Mouse (Mus musculus): ENCODE data around the gene Ambp. TPM values are rescaled to one million over a fixed set of nuclear protein-coding genes. Genes with fewer than 3 reads are reported as not detected.

Ambp gene
- polyA plus RNA-seq, 1 experiment from 2014 or later: 1,736 TPM

DNA sequence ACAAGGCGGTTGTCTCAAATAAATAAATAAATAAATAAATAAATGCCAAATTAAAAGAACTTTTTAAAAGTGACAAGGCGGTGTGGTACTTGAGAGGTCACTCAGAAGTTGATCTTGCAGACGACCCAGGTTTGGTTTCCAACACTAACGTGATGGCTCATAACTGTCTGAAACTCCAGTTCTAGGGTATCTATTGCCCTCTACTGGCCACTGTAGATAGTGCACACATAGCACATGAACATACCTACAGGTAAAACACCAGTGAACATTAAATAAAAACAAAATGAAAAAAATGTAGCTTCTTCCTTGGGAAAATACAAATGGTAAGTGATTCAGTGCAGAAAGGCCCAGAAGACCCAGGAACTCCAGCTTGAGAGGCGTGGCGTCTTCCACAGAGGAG, 7.3 kb downstream of the Ambp start:
- no peaks in the 10 kb centered on the region; the same call in 1 of the 2 replicates for H3K4me1 ChIP-seq (ENCODE audit: control insufficient read depth, low read depth, low read length)
- H3K9ac ChIP-seq (ENCODE audit: low read depth, low read length): no peak overlapping the region
- H3K36me3 ChIP-seq (ENCODE audit: control insufficient read depth, insufficient read depth): peaks cover 19% of the 10 kb centered on the region
- no peak overlapping the region for H3K4me3 ChIP-seq (ENCODE audit: low read depth, low read length)
- H3K27me3 ChIP-seq (ENCODE audit: control insufficient read depth, insufficient read depth, low read depth, low read length): no peaks in the 10 kb centered on the region
- no peak overlapping the region for H3K27ac ChIP-seq (ENCODE audit: low read length)
- H3K9me3 ChIP-seq (replicated peaks; ENCODE audit: control insufficient read depth, low read length): no peaks in the 10 kb centered on the region
- H3K4me2 ChIP-seq (ENCODE audit: low read depth, low read length): no peak overlapping the region
- no peak for ATAC-seq (ENCODE audit: low read depth)
- WGBS (ENCODE audit: insufficient replicate concordance): 76% methylated on average over 6 of the region's 6 CpGs

DNA sequence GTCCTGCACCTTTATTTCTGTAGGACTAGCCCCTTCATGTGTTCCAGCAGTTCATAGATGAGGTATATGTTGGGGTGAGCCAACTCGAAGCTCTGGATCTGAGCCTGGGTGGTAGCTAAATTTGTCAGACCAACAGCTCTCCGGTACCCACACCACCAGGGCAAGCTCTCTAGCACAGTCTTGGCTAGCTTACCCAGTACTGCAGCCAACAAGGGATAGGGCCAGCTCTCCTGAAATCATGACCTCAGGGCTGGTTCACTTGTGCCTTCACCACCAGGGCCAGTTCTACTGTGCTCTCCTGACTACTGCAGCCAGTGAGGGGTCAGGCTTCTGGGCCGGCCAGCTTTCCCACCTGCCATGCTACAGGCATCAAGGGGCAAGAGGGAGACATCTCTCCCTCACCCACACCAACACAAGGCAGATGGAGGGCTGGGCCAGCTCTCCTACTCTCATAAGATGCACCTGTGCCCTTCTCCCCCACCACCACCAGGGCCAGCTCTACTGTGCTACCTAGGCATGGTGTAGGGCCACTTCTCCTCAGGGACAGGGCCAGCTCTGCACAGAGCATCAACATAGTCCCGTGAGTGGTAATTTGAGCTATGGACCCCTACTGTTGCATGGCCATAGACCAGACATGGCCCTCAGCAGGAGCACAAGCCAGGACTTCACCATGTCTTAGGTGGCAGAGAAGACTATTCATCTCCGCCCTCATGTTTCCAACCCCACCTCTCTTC, 24.5 kb downstream of the Ambp start:
- Histone ChIP-seq H3K27me3 (ENCODE audit: control insufficient read depth, insufficient read depth, low read depth, low read length) (no peaks in the 10 kb centered on the region), H3K27ac (ENCODE audit: low read length) (no peak overlapping the region), H3K4me3 (ENCODE audit: low read depth, low read length) (no peak overlapping the region), H3K4me2 (ENCODE audit: low read depth, low read length) (no peak overlapping the region), H3K9ac (ENCODE audit: low read depth, low read length) (no peak overlapping the region), H3K4me1 (ENCODE audit: control insufficient read depth, low read depth, low read length) (no peaks in the 10 kb centered on the region), H3K36me3 (ENCODE audit: control insufficient read depth, insufficient read depth) (no peaks in the 10 kb centered on the region; the same call in 1 of the 2 replicates), H3K9me3 (replicated peaks; ENCODE audit: control insufficient read depth, low read length) (no peaks in the 10 kb centered on the region)
- WGBS (ENCODE audit: insufficient replicate concordance): 55% methylated on average over 5 of the region's 5 CpGs
- ATAC-seq (ENCODE audit: low read depth): no peak

DNA sequence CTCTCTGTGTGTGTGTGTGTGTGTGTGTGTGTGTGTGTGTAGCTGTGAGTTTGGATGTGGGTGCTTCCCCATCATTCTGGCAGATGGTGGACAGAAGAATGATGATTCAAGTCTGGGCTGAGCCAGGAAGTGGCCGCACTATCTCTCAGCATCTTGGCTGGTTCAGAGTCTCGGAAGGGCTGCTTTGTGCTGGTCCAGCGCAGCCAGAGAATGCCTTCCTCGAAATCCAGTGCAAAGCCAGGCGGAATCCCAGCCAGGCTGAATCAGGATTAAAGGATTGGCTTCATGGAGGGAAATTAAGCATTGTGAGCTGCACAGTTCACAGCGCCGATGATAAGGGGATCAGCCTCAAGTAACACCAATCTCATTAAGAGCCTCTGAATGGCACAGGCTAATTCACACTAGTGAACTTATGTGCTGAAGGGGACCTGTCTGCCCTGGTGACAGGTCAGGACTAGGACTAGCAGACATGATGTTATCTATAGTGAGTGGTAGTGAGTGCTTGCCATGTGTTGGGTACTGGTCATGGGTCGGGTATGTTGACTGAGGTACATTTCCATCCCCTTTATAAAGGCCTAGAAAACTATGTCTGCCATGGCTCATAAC, 29.6 kb downstream of the Ambp start:
- WGBS (ENCODE audit: insufficient replicate concordance): 57% methylated on average over 8 of the region's 8 CpGs
- H3K36me3 ChIP-seq (ENCODE audit: control insufficient read depth, insufficient read depth): 0 out of 2 replicates have a peak, but pooled peaks cover 3% of the 10 kb centered on the region
- H3K27me3 ChIP-seq (ENCODE audit: control insufficient read depth, insufficient read depth, low read depth, low read length): no peaks in the 10 kb centered on the region
- no peaks in the 10 kb centered on the region for H3K9me3 ChIP-seq (replicated peaks; ENCODE audit: control insufficient read depth, low read length)
- no peak overlapping the region for H3K4me3 ChIP-seq (ENCODE audit: low read depth, low read length)
- H3K4me2 ChIP-seq (ENCODE audit: low read depth, low read length): no peak overlapping the region
- H3K9ac ChIP-seq (ENCODE audit: low read depth, low read length): no peak overlapping the region
- no peak overlapping the region for H3K27ac ChIP-seq (ENCODE audit: low read length)
- no peaks in the 10 kb centered on the region for H3K4me1 ChIP-seq (ENCODE audit: control insufficient read depth, low read depth, low read length)
- no peak for ATAC-seq (ENCODE audit: low read depth)

DNA sequence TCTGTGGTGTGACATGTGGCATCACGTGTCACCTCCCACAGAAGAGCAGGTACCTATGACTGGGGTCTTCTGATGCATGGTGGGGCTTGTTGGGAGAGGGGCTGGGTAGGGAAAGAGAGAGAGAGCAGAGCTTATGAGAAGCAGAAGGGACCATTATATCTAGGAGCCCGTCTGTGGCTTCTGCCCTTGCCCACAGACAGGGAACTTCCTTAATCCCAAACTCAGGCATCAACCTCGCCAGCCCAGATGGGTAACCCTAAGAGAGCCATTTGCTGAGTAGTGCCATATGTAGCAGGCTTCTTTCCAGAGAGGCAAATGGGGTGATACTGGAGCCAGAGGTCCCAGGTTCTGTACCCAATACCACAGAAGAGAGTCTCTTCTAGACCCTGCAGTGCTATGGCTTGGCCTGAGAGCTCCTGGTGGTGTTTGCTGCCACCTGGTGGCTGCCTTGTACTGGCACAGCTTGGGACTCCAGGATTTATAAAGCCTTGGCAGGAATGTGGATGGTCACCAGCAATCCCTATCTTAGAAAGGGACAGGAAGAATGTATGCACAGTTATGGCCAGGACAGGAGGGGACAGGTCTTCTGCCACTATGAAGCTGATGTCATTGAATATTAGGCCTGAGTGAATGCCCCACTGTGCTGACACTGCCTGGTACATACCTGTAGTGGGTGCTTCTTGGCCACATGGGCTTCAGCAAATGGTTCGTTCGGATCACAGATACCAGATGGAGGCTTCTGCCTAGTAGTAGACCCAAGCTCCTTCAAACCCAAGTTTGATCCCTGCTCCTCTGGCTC, 35.8 kb downstream of the Ambp start:
- WGBS (ENCODE audit: insufficient replicate concordance): 48% methylated on average over 5 of the region's 5 CpGs
- no peak overlapping the region for H3K4me2 ChIP-seq (ENCODE audit: low read depth, low read length)
- ATAC-seq (ENCODE audit: low read depth): no peak
- 0 out of 2 replicates have a peak, but pooled peaks cover 3% of the 10 kb centered on the region for H3K36me3 ChIP-seq (ENCODE audit: control insufficient read depth, insufficient read depth)
- no peaks in the 10 kb centered on the region for H3K27me3 ChIP-seq (ENCODE audit: control insufficient read depth, insufficient read depth, low read depth, low read length)
- H3K9me3 ChIP-seq (replicated peaks; ENCODE audit: control insufficient read depth, low read length): no peaks in the 10 kb centered on the region
- H3K4me1 ChIP-seq (ENCODE audit: control insufficient read depth, low read depth, low read length): no peaks in the 10 kb centered on the region
- H3K27ac ChIP-seq (ENCODE audit: low read length): no peak overlapping the region
- H3K9ac ChIP-seq (ENCODE audit: low read depth, low read length): no peak overlapping the region
- H3K4me3 ChIP-seq (ENCODE audit: low read depth, low read length): no peak overlapping the region

DNA sequence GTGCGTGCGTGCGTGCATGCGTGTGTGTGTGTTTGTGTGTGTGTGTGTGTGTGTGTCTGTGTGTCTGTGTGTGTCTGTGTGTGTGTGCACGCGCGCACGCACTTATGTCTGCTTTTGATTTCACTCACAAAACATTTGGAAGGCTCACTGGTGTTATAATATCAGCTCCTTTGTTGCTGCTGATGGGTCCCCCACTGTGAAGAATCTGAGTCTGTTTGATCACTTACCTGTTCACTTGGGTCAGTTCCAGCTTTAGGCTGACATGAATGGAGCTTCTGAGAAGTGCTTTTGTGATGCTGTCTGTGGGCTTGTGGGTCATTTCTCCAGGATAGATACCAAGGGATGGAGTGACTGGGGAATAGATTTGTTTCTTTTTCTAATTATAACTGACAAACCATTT, 48.9 kb downstream of the Ambp start:
- no peak for ATAC-seq (ENCODE audit: low read depth)
- Histone ChIP-seq H3K9ac (ENCODE audit: low read depth, low read length) (no peak overlapping the region), H3K4me3 (ENCODE audit: low read depth, low read length) (no peak overlapping the region), H3K4me2 (ENCODE audit: low read depth, low read length) (no peak overlapping the region), H3K4me1 (ENCODE audit: control insufficient read depth, low read depth, low read length) (no peaks in the 10 kb centered on the region), H3K9me3 (replicated peaks; ENCODE audit: control insufficient read depth, low read length) (no peaks in the 10 kb centered on the region), H3K27ac (ENCODE audit: low read length) (no peak overlapping the region), H3K27me3 (ENCODE audit: control insufficient read depth, insufficient read depth, low read depth, low read length) (no peaks in the 10 kb centered on the region), H3K36me3 (ENCODE audit: control insufficient read depth, insufficient read depth) (peaks cover 3% of the 10 kb centered on the region; the same call in 1 of the 2 replicates)
- WGBS (ENCODE audit: insufficient replicate concordance): 86% methylated on average over 8 of the region's 8 CpGs

DNA sequence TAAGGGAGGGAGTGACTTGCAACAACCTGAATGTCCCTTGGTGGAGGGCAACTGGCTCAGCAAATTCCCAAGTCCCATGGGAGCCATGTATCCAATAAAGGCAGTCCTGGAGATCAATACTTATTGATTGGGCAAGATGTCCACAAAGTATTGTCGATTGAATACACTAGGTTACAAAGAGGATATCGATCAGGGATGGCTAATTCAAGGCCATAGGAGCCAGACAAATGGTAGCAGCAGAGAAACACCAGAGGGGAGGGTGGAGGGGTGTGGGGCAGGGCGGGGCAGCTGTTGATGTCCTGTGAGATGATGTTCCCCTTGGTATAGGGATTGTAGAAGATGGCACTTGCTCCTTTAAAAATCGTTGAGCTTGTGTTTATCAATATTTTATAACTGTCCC, 52.6 kb downstream of the Ambp start:
- Histone ChIP-seq H3K27ac (ENCODE audit: low read length) (no peak overlapping the region), H3K4me2 (ENCODE audit: low read depth, low read length) (no peak overlapping the region), H3K4me3 (ENCODE audit: low read depth, low read length) (no peak overlapping the region), H3K9me3 (replicated peaks; ENCODE audit: control insufficient read depth, low read length) (no peaks in the 10 kb centered on the region), H3K27me3 (ENCODE audit: control insufficient read depth, insufficient read depth, low read depth, low read length) (no peaks in the 10 kb centered on the region), H3K4me1 (ENCODE audit: control insufficient read depth, low read depth, low read length) (no peaks in the 10 kb centered on the region), H3K9ac (ENCODE audit: low read depth, low read length) (no peak overlapping the region), H3K36me3 (ENCODE audit: control insufficient read depth, insufficient read depth) (no peaks in the 10 kb centered on the region; the same call in 1 of the 2 replicates)
- 50% methylated on average over 4 of the region's 4 CpGs for WGBS (ENCODE audit: insufficient replicate concordance)
- ATAC-seq (ENCODE audit: low read depth): no peak

DNA sequence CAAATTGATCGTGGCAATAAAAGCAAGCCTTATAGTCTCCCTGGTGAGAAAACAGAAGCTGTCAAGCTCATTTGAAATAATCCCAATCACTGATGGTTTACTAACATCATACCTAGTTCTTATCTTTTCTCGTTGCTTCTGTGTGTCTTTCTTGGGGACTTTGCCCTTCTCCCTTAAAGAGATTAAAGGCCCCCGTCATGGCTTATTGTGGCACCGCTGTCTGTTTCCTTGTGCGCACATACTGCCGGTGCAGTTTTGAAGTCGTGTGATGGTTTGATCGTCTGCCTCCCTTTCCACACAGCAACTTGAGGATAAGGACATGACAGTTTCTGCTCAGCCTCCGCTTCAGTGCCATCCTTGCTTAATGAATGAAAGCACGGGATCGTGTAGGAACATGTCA, 54.1 kb downstream of the Ambp start:
- 71% methylated on average over 11 of the region's 11 CpGs for WGBS (ENCODE audit: insufficient replicate concordance)
- no peak overlapping the region for H3K27ac ChIP-seq (ENCODE audit: low read length)
- ATAC-seq (ENCODE audit: low read depth): no peak

DNA sequence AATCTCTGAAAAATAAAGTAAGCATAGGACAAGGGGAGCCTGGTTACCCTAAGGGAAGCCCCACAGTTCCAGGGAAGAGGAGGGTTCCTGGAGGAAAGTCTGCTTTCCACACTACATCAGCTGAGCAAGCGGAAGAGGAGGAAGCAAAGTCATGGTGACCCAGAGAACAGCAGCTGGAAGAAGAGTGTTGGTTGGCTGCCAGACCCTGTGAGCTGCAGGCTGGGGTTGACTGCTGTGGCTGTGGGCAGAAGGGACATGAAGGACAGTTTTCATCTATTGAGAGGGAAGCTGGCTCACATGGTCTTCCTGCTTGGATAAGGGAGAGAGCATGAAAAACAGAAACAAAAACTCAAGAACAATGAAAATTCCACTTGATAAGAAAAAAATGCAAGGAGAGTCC, 57.0 kb downstream of the Ambp start:
- Histone ChIP-seq H3K27ac (ENCODE audit: low read length) (no peak overlapping the region), H3K27me3 (ENCODE audit: control insufficient read depth, insufficient read depth, low read depth, low read length) (no peaks in the 10 kb centered on the region), H3K4me1 (ENCODE audit: control insufficient read depth, low read depth, low read length) (no peaks in the 10 kb centered on the region), H3K36me3 (ENCODE audit: control insufficient read depth, insufficient read depth) (no peaks in the 10 kb centered on the region), H3K4me3 (ENCODE audit: low read depth, low read length) (no peak overlapping the region), H3K4me2 (ENCODE audit: low read depth, low read length) (no peak overlapping the region), H3K9me3 (replicated peaks; ENCODE audit: control insufficient read depth, low read length) (no peaks in the 10 kb centered on the region), H3K9ac (ENCODE audit: low read depth, low read length) (no peak overlapping the region)
- ATAC-seq (ENCODE audit: low read depth): no peak
- WGBS (ENCODE audit: insufficient replicate concordance): 37% methylated on average over 1 of the region's 1 CpGs

More for the DNA sequence above, 54.1 kb downstream of the Ambp start:
- no peaks in the 10 kb centered on the region for H3K27me3 ChIP-seq (ENCODE audit: control insufficient read depth, insufficient read depth, low read depth, low read length)
- H3K4me2 ChIP-seq (ENCODE audit: low read depth, low read length): no peak overlapping the region
- H3K9me3 ChIP-seq (replicated peaks; ENCODE audit: control insufficient read depth, low read length): no peaks in the 10 kb centered on the region
- H3K4me3 ChIP-seq (ENCODE audit: low read depth, low read length): no peak overlapping the region
- no peak overlapping the region for H3K9ac ChIP-seq (ENCODE audit: low read depth, low read length)
- no peaks in the 10 kb centered on the region for H3K36me3 ChIP-seq (ENCODE audit: control insufficient read depth, insufficient read depth)
- H3K4me1 ChIP-seq (ENCODE audit: control insufficient read depth, low read depth, low read length): no peaks in the 10 kb centered on the region

Data from liver, embryonic 16.5 days (tissue).